Mouse (Mus musculus) limb, embryonic 13.5 days (tissue): Measurements from ENCODE around the gene Efcab12. TPM values are rescaled to one million over a fixed set of nuclear protein-coding genes. Genes with fewer than 3 reads are reported as not detected.

Experiments used
- ATAC-seq: fragments of 200-750 bp; cut with Nextera tagmentation; 2 replicates; pipeline ENCODE4 v1.8.0; 2017; ENCODE audit warnings: low read depth, moderate number of reproducible peaks, moderate TSS enrichment; ENCODE audit not compliant: low FRiP score
- H3K27ac ChIP-seq: fragments of 300-500 bp; sonication (generic); 2 replicates; pipeline ENCODE4 v1.5.1; 2015; ENCODE audit warnings: inconsistent platforms, mild to moderate bottlenecking, moderate library complexity
- H3K27me3 ChIP-seq: fragments of 300-500 bp; sonication (generic); 2 replicates; pipeline ENCODE4 v1.6.1; 2015; ENCODE audit warnings: mild to moderate bottlenecking, inconsistent platforms
- H3K36me3 ChIP-seq: fragments of 300-500 bp; sonication (generic); 2 replicates; pipeline ENCODE4 v1.6.1; 2015; ENCODE audit warnings: inconsistent platforms, mild to moderate bottlenecking, moderate library complexity
- H3K4me1 ChIP-seq: fragments of 300-500 bp; sonication (generic); 2 replicates; pipeline ENCODE4 v1.6.1; 2015; ENCODE audit warnings: inconsistent platforms
- H3K4me2 ChIP-seq: fragments of 300-500 bp; sonication (generic); replicated peaks from 2 replicates; pipeline ENCODE4 v1.6.1; 2015; ENCODE audit warnings: inconsistent platforms, mild to moderate bottlenecking, moderate library complexity
- H3K4me3 ChIP-seq: fragments of 300-500 bp; sonication (generic); 2 replicates; pipeline ENCODE4 v1.5.1; 2015; ENCODE audit warnings: moderate library complexity, mild to moderate bottlenecking, inconsistent platforms
- H3K9ac ChIP-seq: fragments of 300-500 bp; sonication (generic); 2 replicates; pipeline ENCODE4 v1.6.1; 2015; ENCODE audit warnings: mild to moderate bottlenecking, inconsistent platforms
- H3K9me3 ChIP-seq: fragments of 300-500 bp; sonication (generic); 2 replicates; pipeline ENCODE4 v1.6.1; 2016; ENCODE audit warnings: inconsistent platforms
- WGBS: fragments of 180-500 bp; shearing (Covaris S2); methylation state at CpG from one replicate; pipeline ENCODE4 v1.1.7; 2015; 5-methylcytosine and 5-hydroxymethylcytosine counted together
- microRNA-seq: library from miRNA; unstranded; fragments of <30 nt; microRNA quantifications from one replicate; pipeline ENCODE4, GENCODE M21; 2016
- polyA plus RNA-seq: library from polyadenylated mRNA; unstranded; fragments of >200 nt; fragmentation: Nextera tagmentation; extraction: Ambion mirVana; gene quantifications from 2 replicates; pipeline ENCODE4 v1.2.1, GENCODE M21; 2015

Gene Efcab12
- polyA plus RNA-seq, 1 experiment from 2014 or later, result 0.41 TPM

- 88% methylated on average over 1 of the region's 1 CpGs for WGBS
- no peak for ATAC-seq
- no peak overlapping the region for H3K9ac ChIP-seq
- H3K27ac ChIP-seq, result no peak overlapping the region
- peaks cover 6% of the 10 kb centered on the region for H3K36me3 ChIP-seq
- peaks cover 29% of the 10 kb centered on the region for H3K4me1 ChIP-seq
- no peak overlapping the region for H3K4me3 ChIP-seq
- H3K9me3 ChIP-seq, result no peaks in the 10 kb centered on the region
- H3K4me2 ChIP-seq, result no peak overlapping the region
- no peaks in the 10 kb centered on the region for H3K27me3 ChIP-seq
These were observed 65.6 kb downstream of the Efcab12 start for GRCm38 (mm10) chr6:115772604-115773003.

- no peak overlapping the region for H3K9ac ChIP-seq
- H3K4me3 ChIP-seq, result no peak overlapping the region
- no peak overlapping the region for H3K27ac ChIP-seq
- H3K27me3 ChIP-seq, result no peaks in the 10 kb centered on the region
- H3K36me3 ChIP-seq, result peaks cover 3% of the 10 kb centered on the region; the same call in 1 of the 2 replicates
- 81% methylated on average over 6 of the region's 6 CpGs for WGBS
- no peak for ATAC-seq
- H3K4me1 ChIP-seq, result peaks cover 29% of the 10 kb centered on the region
- H3K4me2 ChIP-seq, result no peak overlapping the region
- H3K9me3 ChIP-seq, result no peaks in the 10 kb centered on the region
These were observed 66.0 kb downstream of the Efcab12 start for GRCm38 (mm10) chr6:115772201-115772600.

- H3K4me1 ChIP-seq, result peaks cover 15% of the 10 kb centered on the region
- H3K4me2 ChIP-seq, result no peak overlapping the region
- no peaks in the 10 kb centered on the region for H3K27me3 ChIP-seq
- no peak for ATAC-seq
- no peak overlapping the region for H3K9ac ChIP-seq
- no peak overlapping the region for H3K27ac ChIP-seq
- 66% methylated on average over 4 of the region's 4 CpGs for WGBS
- H3K9me3 ChIP-seq, result no peaks in the 10 kb centered on the region
- H3K4me3 ChIP-seq, result no peak overlapping the region
- no peaks in the 10 kb centered on the region for H3K36me3 ChIP-seq
These were observed 67.4 kb downstream of the Efcab12 start for GRCm38 (mm10) chr6:115770852-115771251.

GRCm38 (mm10) chr6:115770059-115770670 is 68.0 kb downstream of the Efcab12 start:
- Histone ChIP-seq H3K27ac (no peak overlapping the region), H3K27me3 (no peaks in the 10 kb centered on the region), H3K4me2 (no peak overlapping the region), H3K4me3 (no peak overlapping the region), H3K36me3 (no peaks in the 10 kb centered on the region), H3K4me1 (peaks cover 9% of the 10 kb centered on the region), H3K9me3 (no peaks in the 10 kb centered on the region), H3K9ac (no peak overlapping the region)
- WGBS, result 86% methylated on average over 20 of the region's 20 CpGs
- no peak for ATAC-seq

- Histone ChIP-seq H3K4me2 (no peak overlapping the region), H3K9me3 (no peaks in the 10 kb centered on the region), H3K27ac (no peak overlapping the region), H3K36me3 (no peaks in the 10 kb centered on the region), H3K27me3 (no peaks in the 10 kb centered on the region), H3K4me3 (no peak overlapping the region), H3K4me1 (peaks cover 17% of the 10 kb centered on the region), H3K9ac (no peak overlapping the region)
- WGBS, result 76% methylated on average over 4 of the region's 4 CpGs
- ATAC-seq, result no peak
These were observed 70.0 kb downstream of the Efcab12 start for GRCm38 (mm10) chr6:115768207-115768606.

GRCm38 (mm10) chr6:115767357-115767756 is 70.9 kb downstream of the Efcab12 start:
- H3K4me1 ChIP-seq, result peaks cover 22% of the 10 kb centered on the region
- no peak for ATAC-seq
- no peaks in the 10 kb centered on the region for H3K27me3 ChIP-seq
- WGBS, result 54% methylated on average over 9 of the region's 9 CpGs
- H3K36me3 ChIP-seq, result no peaks in the 10 kb centered on the region
- no peak overlapping the region; the same call in 1 of the 2 replicates for H3K27ac ChIP-seq
- no peak overlapping the region for H3K9ac ChIP-seq
- no peak overlapping the region for H3K4me3 ChIP-seq
- H3K4me2 ChIP-seq, result no peak overlapping the region
- H3K9me3 ChIP-seq, result no peaks in the 10 kb centered on the region

GRCm38 (mm10) chr6:115764179-115764578 is 74.0 kb downstream of the Efcab12 start:
- H3K9me3 ChIP-seq, result no peaks in the 10 kb centered on the region
- H3K27me3 ChIP-seq, result no peaks in the 10 kb centered on the region
- H3K9ac ChIP-seq, result peak overlapping the region; percentile 51; the same call in 1 of the 2 replicates
- 11% methylated on average over 7 of the region's 7 CpGs for WGBS
- H3K36me3 ChIP-seq, result no peaks in the 10 kb centered on the region
- peaks cover 33% of the 10 kb centered on the region for H3K4me1 ChIP-seq
- peak overlapping the region; percentile 85 for H3K27ac ChIP-seq
- peak overlapping the region; percentile 39 for H3K4me2 ChIP-seq
- ATAC-seq, result peak; percentile 91
- H3K4me3 ChIP-seq, result no peak overlapping the region

GRCm38 (mm10) chr6:115761995-115762756 is 76.0 kb downstream of the Efcab12 start, which contains the start of gene Tmem40:
TSS of gene Tmem40 (minus strand) at chr6:115762410.
- H3K27me3 ChIP-seq, result no peaks in the 10 kb centered on the region
- 4% methylated on average over 9 of the region's 9 CpGs for WGBS
- 0 out of 2 replicates have a peak, but pooled peaks have one; percentile 22 for ATAC-seq
- H3K4me1 ChIP-seq, result peaks cover 33% of the 10 kb centered on the region
- peak within 1 kb of the TSS; percentile 5; the same call in 1 of the 2 replicates for H3K4me3 ChIP-seq
- H3K27ac ChIP-seq, result peak within 1 kb of the TSS; percentile 85
- H3K9ac ChIP-seq, result peak within 1 kb of the TSS; percentile 35; the same call in 1 of the 2 replicates
- H3K4me2 ChIP-seq, result peak within 1 kb of the TSS; percentile 42
- H3K9me3 ChIP-seq, result no peaks in the 10 kb centered on the region
- H3K36me3 ChIP-seq, result no peaks in the 10 kb centered on the region

- Histone ChIP-seq H3K27me3 (no peaks in the 10 kb centered on the region), H3K27ac (no peak overlapping the region), H3K4me2 (no peak overlapping the region), H3K36me3 (no peaks in the 10 kb centered on the region), H3K9ac (no peak overlapping the region), H3K4me3 (no peak overlapping the region), H3K4me1 (peaks cover 33% of the 10 kb centered on the region), H3K9me3 (no peaks in the 10 kb centered on the region)
- 52% methylated on average over 4 of the region's 4 CpGs for WGBS
- no peak for ATAC-seq
These were observed 77.2 kb downstream of the Efcab12 start for GRCm38 (mm10) chr6:115760982-115761381.

Small RNA genes within 50 kb of the gene (microRNA-seq; reads per million reads assigned to microRNA genes)
- gene Mir7660, result not detected

Other genes with a start within 250 kb of the Efcab12 start
- gene Mkrn2os, start 245.8 kb downstream of the Efcab12 start, polyA plus RNA-seq, result 0.13 and 0.26 TPM in 2 replicates
- 26.9 and 30.2 TPM in 2 replicates for gene Mkrn2, start 236.5 kb downstream of the Efcab12 start, polyA plus RNA-seq
- 108 and 111 TPM in 2 replicates for gene Raf1, start 161.8 kb downstream of the Efcab12 start, polyA plus RNA-seq
- 2.6 and 3.4 TPM in 2 replicates for gene Tmem40, start 76.0 kb downstream of the Efcab12 start, polyA plus RNA-seq
- gene Cand2, start 63.9 kb downstream of the Efcab12 start, polyA plus RNA-seq, result 48.1 and 56.8 TPM in 2 replicates
- 2,055 and 2,057 TPM in 2 replicates for gene Rpl32, start 29.7 kb downstream of the Efcab12 start, polyA plus RNA-seq
- 23.6 and 27.7 TPM in 2 replicates for gene Mbd4, start 15.0 kb upstream of the Efcab12 start, polyA plus RNA-seq
- 25.8 and 27.9 TPM in 2 replicates for gene Ift122, start 15.1 kb upstream of the Efcab12 start, polyA plus RNA-seq
- gene Rho, start 93.3 kb upstream of the Efcab12 start, polyA plus RNA-seq, result 0.20 and 0.42 TPM in 2 replicates
- gene H1foo, start 106.5 kb upstream of the Efcab12 start, polyA plus RNA-seq, result not detected in 2 replicates
- gene Plxnd1, start 156.6 kb upstream of the Efcab12 start, polyA plus RNA-seq, result 27.6 and 30.0 TPM in 2 replicates